ENCODE assay signal across 9 mouse cellular contexts in genomic region chr17:34953258-34953657, GRCm38 (mm10). TPM values are rescaled to one million over a fixed set of nuclear protein-coding genes. Genes with fewer than 3 reads are reported as not detected.
A peak's percentile ranks its signal among the peaks of the same experiment; 100 is the strongest.
DNase-seq lines count a peak whose midpoint lies in the region; ATAC-seq and TF ChIP-seq lines count a peak whose summit lies in the region.
"Had no signal": no experiment of that assay in that cellular context is flagged by ENCODE, and none has a peak within 500 bp of the region (broad histone marks: within the 10 kb centered on the region; RNA-seq: fewer than 3 reads in every experiment).

No protein-coding gene starts in this region.

- H3K4me1 ChIP-seq in lung, embryonic 14.5 days (ENCODE audit: insufficient read depth) = peaks cover 8% of the 10 kb centered on the region
- no peaks in the 10 kb centered on the region for H3K4me1 ChIP-seq in lung, adult 2 months (ENCODE audit: control insufficient read depth, insufficient read depth, low read length)
- H3K4me1 ChIP-seq in bone marrow macrophage, adult 2 months (ENCODE audit: control insufficient read depth, insufficient read depth, low read length) = no peaks in the 10 kb centered on the region
- H3K4me1 ChIP-seq in limb, embryonic 10.5 days = peaks cover 9% of the 10 kb centered on the region
- H3K4me1 ChIP-seq in neural tube, embryonic 14.5 days (ENCODE audit: control insufficient read depth, insufficient read depth, low read length) = peaks cover 11% of the 10 kb centered on the region; the same call in 1 of the 2 replicates

- no peak for ATAC-seq in lung, embryonic 14.5 days (ENCODE audit: insufficient read depth)
- ATAC-seq in neural tube, embryonic 14.5 days (ENCODE audit: low read depth) = no peak

- 0 out of 2 replicates have a peak overlapping the region, but pooled peaks have one; percentile 99 for H3K4me3 ChIP-seq in lung, embryonic 14.5 days (ENCODE audit: low read depth, low read length)
- no peak overlapping the region for H3K4me3 ChIP-seq in lung, adult 2 months (replicated peaks; ENCODE audit: extremely low read depth, low read depth, low read length)
- peak overlapping the region; percentile 89 for H3K4me3 ChIP-seq in bone marrow macrophage, adult 2 months (ENCODE audit: insufficient read depth, low read length)
- H3K4me3 ChIP-seq in limb, embryonic 10.5 days = peak overlapping the region; percentile 98
- peak overlapping the region; percentile 96; the same call in 1 of the 2 replicates for H3K4me3 ChIP-seq in neural tube, embryonic 14.5 days (ENCODE audit: low read depth, low read length)

- no peak for TF ChIP-seq CTCF in lung, embryonic 14.5 days (IDR thresholded peaks at IDR 0.05; ENCODE audit: low read depth)
- no peak for TF ChIP-seq CTCF in lung, adult 2 months (IDR thresholded peaks at IDR 0.05; ENCODE audit: insufficient read depth, low read length)
- no peak for TF ChIP-seq CTCF in bone marrow macrophage, adult 2 months (IDR thresholded peaks at IDR 0.05; ENCODE audit: low read depth, low read length)

- peaks cover 25% of the 10 kb centered on the region for H3K36me3 ChIP-seq in lung, embryonic 14.5 days (ENCODE audit: insufficient read depth)
- H3K36me3 ChIP-seq in limb, embryonic 10.5 days = peaks cover 29% of the 10 kb centered on the region
- peaks cover 10% of the 10 kb centered on the region; the same call in 1 of the 2 replicates for H3K36me3 ChIP-seq in neural tube, embryonic 14.5 days (ENCODE audit: control insufficient read depth, insufficient read depth, low read length)

- peak overlapping the region; percentile 97; the same call in 1 of the 2 replicates for H3K4me2 ChIP-seq in lung, embryonic 14.5 days
- no peak overlapping the region; the same call in 1 of the 2 replicates for H3K4me2 ChIP-seq in neural tube, embryonic 14.5 days (ENCODE audit: low read depth, low read length)

- no peak for TF ChIP-seq POLR2A in lung, adult 2 months (IDR thresholded peaks at IDR 0.05; ENCODE audit: borderline replicate concordance, extremely low read depth, low read depth, low read length)
- no peak for TF ChIP-seq POLR2A in bone marrow macrophage, adult 2 months (IDR thresholded peaks at IDR 0.05; ENCODE audit: borderline replicate concordance, low read depth, low read length)

- H3K9me3 ChIP-seq in lung, embryonic 14.5 days (ENCODE audit: low read depth, low read length) = no peaks in the 10 kb centered on the region
- no peaks in the 10 kb centered on the region for H3K9me3 ChIP-seq in limb, embryonic 10.5 days (replicated peaks)
- no peaks in the 10 kb centered on the region for H3K9me3 ChIP-seq in neural tube, embryonic 14.5 days (ENCODE audit: control insufficient read depth, low read length)

- H3K9ac ChIP-seq in lung, embryonic 14.5 days = no peak overlapping the region
- H3K9ac ChIP-seq in neural tube, embryonic 14.5 days (replicated peaks; ENCODE audit: low read depth, low read length) = no peak overlapping the region

- WGBS in lung, embryonic 14.5 days = 84% methylated on average over 3 of the region's 3 CpGs
- WGBS in lung, adult 2 months = 77% methylated on average over 3 of the region's 3 CpGs
- 93% methylated on average over 3 of the region's 3 CpGs for WGBS in limb, embryonic 10.5 days
- WGBS in neural tube, embryonic 14.5 days = 91% methylated on average over 3 of the region's 3 CpGs

- no peak for DNase-seq in lung, embryonic 14.5 days
- no peak for DNase-seq in lung, adult 2 months
- DNase-seq in limb, embryonic 10.5 days (ENCODE audit: low spot score) = no peak
- no peak for DNase-seq in right cerebral cortex, postnatal 10 days (ENCODE audit: low spot score in 2 of 2)
- DNase-seq in left cerebral cortex, postnatal 10 days (ENCODE audit: extremely low spot score in 1 of 2, low spot score in 2 of 2) = no peak
- no peak for DNase-seq in thymus, postnatal 14 days

- intact Hi-C loops in left cerebral cortex, postnatal 10 days (cut with DNase I) = no loop called here

- peaks cover 7% of the 10 kb centered on the region; the same call in 1 of the 2 replicates for H3K27me3 ChIP-seq in lung, embryonic 14.5 days (ENCODE audit: insufficient read depth, low read length)
- peaks cover 26% of the 10 kb centered on the region for H3K27me3 ChIP-seq in limb, embryonic 10.5 days (ENCODE audit: low read depth, poor library complexity, severe bottlenecking)
- peaks cover 6% of the 10 kb centered on the region; the same call in 1 of the 2 replicates for H3K27me3 ChIP-seq in neural tube, embryonic 14.5 days (ENCODE audit: control insufficient read depth, insufficient read depth, low read length)

- no peak overlapping the region for H3K27ac ChIP-seq in lung, embryonic 14.5 days (ENCODE audit: low read depth)
- peak overlapping the region; percentile 76; the same call in 1 of the 2 replicates for H3K27ac ChIP-seq in bone marrow macrophage, adult 2 months (ENCODE audit: insufficient read depth, low read depth, low read length)
- peak overlapping the region; percentile 99; the same call in 1 of the 2 replicates for H3K27ac ChIP-seq in limb, embryonic 10.5 days
- no peak overlapping the region for H3K27ac ChIP-seq in neural tube, embryonic 14.5 days (ENCODE audit: low read depth, low read length)

RNA-seq across cellular contexts. Expression of gene Hspa1b, which starts 5.8 kb away (rescaled TPM):
- polyA plus RNA-seq in lung, embryonic 14.5 days (2014; fragmentation: Nextera tagmentation; extraction: Ambion mirVana) = 0.16 and 0.35 TPM in 2 replicates
- polyA plus RNA-seq in lung, adult 2 months (2012; rRNA removed) = 20.1 and 93.1 TPM in 2 replicates
- polyA plus RNA-seq in bone marrow macrophage, adult 2 months (2012; ENCODE audit: insufficient read depth, insufficient read length, missing spikeins) = 1.2 and 1.5 TPM in 2 replicates
- polyA plus RNA-seq in limb, embryonic 10.5 days (2016; fragmentation: Nextera tagmentation; extraction: Ambion mirVana) = 0.08 and 0.14 TPM in 2 replicates
- 0.27 and 0.35 TPM in 2 replicates for polyA plus RNA-seq in neural tube, embryonic 14.5 days (2014; fragmentation: Nextera tagmentation; extraction: Ambion mirVana)
- 1 to 10 TPM; 1.2 to 2.0 TPM for total RNA-seq in left cerebral cortex, postnatal 10 days (2021)

RNA-seq across cellular contexts. Expression of gene Gm20481, which starts 16.5 kb away (rescaled TPM):
- polyA plus RNA-seq in lung, embryonic 14.5 days (2014; fragmentation: Nextera tagmentation; extraction: Ambion mirVana) = 1.3 TPM in 1 of 2 replicates, not detected in the other
- polyA plus RNA-seq in lung, adult 2 months (2012; rRNA removed) = not detected in 2 replicates
- not detected in 2 replicates for polyA plus RNA-seq in bone marrow macrophage, adult 2 months (2012; ENCODE audit: insufficient read depth, insufficient read length, missing spikeins)
- not detected in 2 replicates for polyA plus RNA-seq in limb, embryonic 10.5 days (2016; fragmentation: Nextera tagmentation; extraction: Ambion mirVana)
- not detected in 2 replicates for polyA plus RNA-seq in neural tube, embryonic 14.5 days (2014; fragmentation: Nextera tagmentation; extraction: Ambion mirVana)
- total RNA-seq in left cerebral cortex, postnatal 10 days (2021) = not detected
- total RNA-seq: heart, adult 8-10 months had no signal

RNA-seq across cellular contexts. Expression of gene Hspa1a, which starts 18.7 kb away (rescaled TPM):
- 2.0 and 2.1 TPM in 2 replicates for polyA plus RNA-seq in lung, embryonic 14.5 days (2014; fragmentation: Nextera tagmentation; extraction: Ambion mirVana)
- 12.9 and 66.3 TPM in 2 replicates for polyA plus RNA-seq in lung, adult 2 months (2012; rRNA removed)
- polyA plus RNA-seq in bone marrow macrophage, adult 2 months (2012; ENCODE audit: insufficient read depth, insufficient read length, missing spikeins) = 1.3 TPM in 2 replicates
- polyA plus RNA-seq in limb, embryonic 10.5 days (2016; fragmentation: Nextera tagmentation; extraction: Ambion mirVana) = 1.1 and 1.4 TPM in 2 replicates
- 7.0 and 7.6 TPM in 2 replicates for polyA plus RNA-seq in neural tube, embryonic 14.5 days (2014; fragmentation: Nextera tagmentation; extraction: Ambion mirVana)
- total RNA-seq in left cerebral cortex, postnatal 10 days (2021) = 1 to 10 TPM; 3.0 to 5.4 TPM

RNA-seq across cellular contexts. Expression of gene Hspa1l, which starts 19.2 kb away (rescaled TPM):
- 0.83 and 1.1 TPM in 2 replicates for polyA plus RNA-seq in lung, embryonic 14.5 days (2014; fragmentation: Nextera tagmentation; extraction: Ambion mirVana)
- 0.81 and 1.3 TPM in 2 replicates for polyA plus RNA-seq in lung, adult 2 months (2012; rRNA removed)
- not detected in 2 replicates for polyA plus RNA-seq in bone marrow macrophage, adult 2 months (2012; ENCODE audit: insufficient read depth, insufficient read length, missing spikeins)
- 0.58 and 0.85 TPM in 2 replicates for polyA plus RNA-seq in limb, embryonic 10.5 days (2016; fragmentation: Nextera tagmentation; extraction: Ambion mirVana)
- 1.6 and 2.8 TPM in 2 replicates for polyA plus RNA-seq in neural tube, embryonic 14.5 days (2014; fragmentation: Nextera tagmentation; extraction: Ambion mirVana)
- under 1 TPM in 1 of 2 experiments, not detected in 1; 0.20 TPM for total RNA-seq in left cerebral cortex, postnatal 10 days (2021)

RNA-seq across cellular contexts. Expression of gene Neu1, which starts 22.2 kb away (rescaled TPM):
- 10.6 and 11.6 TPM in 2 replicates for polyA plus RNA-seq in lung, embryonic 14.5 days (2014; fragmentation: Nextera tagmentation; extraction: Ambion mirVana)
- 40.4 and 46.6 TPM in 2 replicates for polyA plus RNA-seq in lung, adult 2 months (2012; rRNA removed)
- polyA plus RNA-seq in bone marrow macrophage, adult 2 months (2012; ENCODE audit: insufficient read depth, insufficient read length, missing spikeins) = 73.6 and 73.9 TPM in 2 replicates
- 14.6 and 16.1 TPM in 2 replicates for polyA plus RNA-seq in limb, embryonic 10.5 days (2016; fragmentation: Nextera tagmentation; extraction: Ambion mirVana)
- 27.4 and 30.1 TPM in 2 replicates for polyA plus RNA-seq in neural tube, embryonic 14.5 days (2014; fragmentation: Nextera tagmentation; extraction: Ambion mirVana)
- total RNA-seq in left cerebral cortex, postnatal 10 days (2021) = 10 to 100 TPM; 23.8 to 27.3 TPM

Comparison
In these comparisons a context has a peak if more than half of its experiments do, and no peak if none do; other contexts are left out.
1. H3K27ac ChIP-seq: peak in bone marrow macrophage, adult 2 months (single experiment) and limb, embryonic 10.5 days (single experiment); none in lung, embryonic 14.5 days (single experiment) and neural tube, embryonic 14.5 days (single experiment).